Mouse (Mus musculus) naive thymus-derived CD4-positive, alpha-beta T cell, adult 2 months (primary cell): ENCODE measurements around the gene En1.

Experiments
- DNase-seq: peaks from one replicate; pipeline ENCODE4 v3.0.0-alpha.2; 2011; ENCODE audit warnings: low read depth

En1 gene

DNA sequence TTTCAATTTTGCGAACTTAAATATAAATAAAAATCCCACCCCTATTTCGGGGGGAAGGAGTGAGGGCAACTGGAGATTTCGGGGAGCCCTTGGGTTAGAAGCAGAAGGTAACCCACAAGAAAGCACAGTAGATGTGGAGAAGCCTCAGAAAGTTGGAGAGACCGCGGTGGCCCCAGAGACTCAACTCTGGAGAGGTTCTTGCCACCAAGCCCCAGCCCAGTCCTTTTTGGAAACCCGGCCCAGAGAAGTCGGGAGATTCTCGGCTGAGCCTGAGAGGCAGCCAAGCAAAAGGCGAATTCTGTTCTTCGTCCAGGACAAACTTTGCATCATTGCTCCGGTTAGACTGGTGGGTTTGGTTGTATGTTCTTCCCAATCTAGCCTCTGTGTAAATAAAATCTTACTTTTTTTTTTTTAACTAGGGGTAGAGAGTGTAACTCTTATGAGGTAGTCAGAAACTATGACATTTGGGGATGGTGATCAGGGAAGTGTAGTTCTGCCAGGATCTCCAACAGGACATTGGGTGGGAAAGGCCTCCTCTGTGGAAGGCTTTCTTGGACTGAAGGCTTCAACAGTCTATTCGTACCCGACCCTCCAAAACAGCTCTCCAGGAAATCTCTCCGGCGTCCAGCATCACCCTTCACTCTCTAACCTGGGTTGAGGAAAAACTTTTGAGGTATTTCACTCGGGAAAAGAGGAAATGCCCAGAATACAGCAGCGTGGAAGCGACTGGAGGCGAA is 1.5 kb upstream of the En1 start:
- DNase-seq: no peak

DNA sequence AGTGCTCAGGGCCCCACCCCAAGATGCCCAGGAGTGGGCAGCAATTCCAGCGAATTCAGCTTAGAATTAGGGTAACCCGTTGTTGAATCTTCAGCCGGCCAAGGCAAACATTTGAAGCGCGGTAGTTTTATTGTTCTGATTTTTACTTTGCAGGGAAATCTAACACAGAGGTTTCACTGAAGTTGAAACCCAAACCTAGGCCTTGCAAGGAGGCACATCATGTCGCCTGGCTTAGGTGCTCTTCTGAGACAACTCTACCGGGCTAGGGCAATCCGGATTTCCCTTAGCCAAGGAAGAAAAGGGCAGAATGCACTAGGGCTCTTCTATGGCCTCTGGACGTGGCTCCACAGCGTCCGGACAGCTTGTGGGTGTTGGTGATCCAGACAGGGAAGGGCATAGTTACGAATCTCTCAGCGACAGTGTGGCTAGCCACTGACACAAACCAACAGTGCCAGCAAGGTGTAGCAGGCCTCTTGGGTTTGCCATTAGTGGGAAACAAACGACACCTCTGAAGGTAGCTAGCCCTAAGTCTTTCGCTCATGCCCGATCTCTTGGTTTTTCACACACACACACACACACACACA is 873 bp upstream of the En1 start:
- no peak for DNase-seq

DNA sequence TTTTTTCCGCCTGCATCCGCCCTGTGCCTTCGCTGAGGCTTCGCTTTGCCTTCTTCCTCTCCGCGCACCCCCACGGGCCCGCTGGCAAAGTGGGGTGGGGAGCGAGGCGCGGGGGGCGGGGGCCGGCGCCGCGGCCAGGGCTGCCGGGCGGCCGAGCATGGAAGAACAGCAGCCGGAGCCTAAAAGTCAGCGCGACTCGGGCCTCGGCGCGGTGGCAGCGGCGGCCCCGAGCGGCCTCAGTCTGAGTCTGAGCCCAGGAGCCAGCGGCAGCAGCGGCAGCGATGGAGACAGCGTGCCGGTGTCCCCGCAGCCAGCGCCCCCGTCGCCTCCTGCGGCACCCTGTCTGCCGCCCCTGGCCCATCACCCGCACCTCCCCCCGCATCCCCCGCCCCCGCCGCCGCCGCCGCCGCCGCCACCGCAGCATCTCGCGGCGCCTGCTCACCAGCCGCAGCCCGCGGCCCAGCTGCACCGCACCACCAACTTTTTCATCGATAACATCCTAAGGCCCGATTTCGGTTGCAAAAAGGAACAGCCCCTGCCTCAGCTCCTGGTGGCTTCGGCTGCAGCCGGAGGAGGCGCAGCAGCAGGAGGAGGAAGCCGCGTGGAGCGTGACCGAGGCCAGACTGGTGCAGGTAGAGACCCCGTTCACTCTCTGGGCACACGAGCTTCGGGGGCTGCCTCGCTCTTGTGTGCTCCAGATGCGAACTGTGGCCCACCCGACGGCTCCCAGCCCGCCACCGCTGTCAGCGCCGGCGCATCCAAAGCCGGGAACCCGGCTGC is 848 bp downstream of the En1 start:
- DNase-seq: no peak

DNA sequence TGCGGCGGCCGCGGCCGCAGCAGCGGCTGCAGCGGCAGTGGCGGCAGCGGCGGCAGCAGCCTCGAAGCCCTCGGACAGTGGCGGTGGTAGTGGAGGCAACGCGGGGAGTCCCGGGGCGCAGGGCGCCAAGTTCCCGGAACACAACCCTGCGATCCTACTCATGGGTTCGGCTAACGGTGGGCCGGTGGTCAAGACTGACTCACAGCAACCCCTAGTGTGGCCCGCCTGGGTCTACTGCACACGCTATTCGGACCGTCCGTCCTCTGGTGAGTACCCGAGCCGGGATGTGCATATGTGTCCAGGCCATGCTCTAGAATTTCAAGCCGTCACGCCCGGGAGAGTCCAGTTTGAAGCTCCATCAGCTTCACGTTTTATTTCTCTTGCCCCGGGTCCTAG is 1.4 kb downstream of the En1 start:
- no peak for DNase-seq

DNA sequence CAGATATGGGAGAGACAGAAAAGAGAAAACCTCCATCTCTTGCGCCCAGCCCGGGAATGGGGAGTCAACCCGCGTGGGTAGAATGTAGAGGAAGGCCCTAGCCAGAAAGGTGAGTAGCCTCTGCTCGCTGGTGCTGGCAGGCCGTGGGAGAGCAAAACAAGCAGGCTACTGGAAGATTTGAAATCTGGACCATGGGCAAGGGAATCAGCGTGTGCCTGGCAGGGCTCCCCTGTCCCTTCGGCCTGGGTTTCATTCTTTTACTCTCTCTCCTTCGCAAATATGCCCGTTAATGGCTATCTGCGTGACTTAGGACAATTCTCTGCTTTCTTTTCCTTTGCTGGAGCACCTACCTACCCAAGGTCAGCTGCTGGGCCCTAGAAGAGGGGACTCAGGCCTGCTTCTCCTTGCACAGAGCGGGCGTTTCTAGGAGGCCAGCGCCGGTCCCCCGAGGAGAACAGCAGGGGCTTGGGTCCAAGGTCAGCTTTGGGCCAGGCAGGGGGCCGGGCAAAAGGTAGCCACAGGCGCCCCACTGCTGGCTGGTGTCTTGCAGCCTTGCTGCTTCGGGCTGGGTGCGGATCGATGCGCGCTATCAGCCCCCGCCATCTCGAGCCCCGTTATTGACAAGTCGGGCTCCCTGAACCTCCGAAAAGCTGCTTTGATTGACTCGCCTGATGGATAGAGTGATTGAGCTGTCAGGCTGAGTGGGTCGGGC is 2.4 kb downstream of the En1 start:
- no peak for DNase-seq

DNA sequence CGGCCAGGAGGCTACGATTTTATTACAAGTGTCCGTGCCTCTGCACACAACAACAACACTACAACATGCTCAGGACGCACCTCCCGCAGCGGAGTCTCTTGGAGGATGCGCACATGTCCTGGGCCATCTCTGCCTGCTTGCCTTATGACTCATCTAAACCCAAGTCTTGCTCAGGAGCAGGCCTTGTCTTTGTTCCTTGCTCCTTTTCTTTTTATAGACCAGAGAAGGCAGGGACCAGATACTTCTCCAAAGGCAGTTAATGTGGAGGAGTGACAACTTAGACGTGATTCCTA is 2.9 kb downstream of the En1 start:
- no peak for DNase-seq

DNA sequence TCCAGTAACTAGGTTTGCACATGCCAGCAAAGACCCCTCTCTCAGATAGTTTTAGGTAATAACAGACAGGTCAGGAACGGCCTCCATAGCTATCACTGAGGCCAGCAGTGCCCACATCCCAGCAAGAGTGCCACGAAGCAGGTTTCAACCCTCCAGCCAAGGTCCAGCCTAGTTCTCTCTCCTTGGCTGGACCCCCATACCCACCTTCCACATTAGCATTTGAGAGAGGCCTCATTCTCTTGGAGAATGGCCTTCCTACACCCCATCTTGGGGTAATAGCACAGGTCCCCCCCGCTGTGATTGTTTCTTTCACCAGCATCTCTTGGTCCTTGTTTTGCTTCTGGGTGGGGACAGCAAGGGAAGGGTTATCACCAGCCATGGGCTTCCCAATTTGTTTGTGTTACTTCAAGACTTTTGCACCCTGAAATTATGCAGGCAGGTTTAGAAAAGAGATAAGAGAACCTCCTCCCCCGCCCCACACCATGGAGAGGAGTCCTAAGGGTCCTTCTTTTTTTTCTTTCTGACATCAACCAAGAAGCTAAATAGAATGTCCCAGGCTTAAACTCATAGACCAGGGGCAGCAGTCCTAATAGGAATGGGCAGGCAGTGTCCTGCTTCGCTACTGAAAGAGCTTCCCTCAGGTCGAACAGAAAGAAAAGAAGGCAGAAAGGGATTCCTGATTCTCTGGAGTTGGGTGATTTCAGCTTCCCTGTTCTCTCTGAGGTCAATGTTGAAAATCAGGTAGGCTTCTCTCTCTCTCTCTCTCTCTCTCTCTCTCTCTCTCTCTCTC is 3.5 kb downstream of the En1 start:
- DNase-seq: no peak

DNA sequence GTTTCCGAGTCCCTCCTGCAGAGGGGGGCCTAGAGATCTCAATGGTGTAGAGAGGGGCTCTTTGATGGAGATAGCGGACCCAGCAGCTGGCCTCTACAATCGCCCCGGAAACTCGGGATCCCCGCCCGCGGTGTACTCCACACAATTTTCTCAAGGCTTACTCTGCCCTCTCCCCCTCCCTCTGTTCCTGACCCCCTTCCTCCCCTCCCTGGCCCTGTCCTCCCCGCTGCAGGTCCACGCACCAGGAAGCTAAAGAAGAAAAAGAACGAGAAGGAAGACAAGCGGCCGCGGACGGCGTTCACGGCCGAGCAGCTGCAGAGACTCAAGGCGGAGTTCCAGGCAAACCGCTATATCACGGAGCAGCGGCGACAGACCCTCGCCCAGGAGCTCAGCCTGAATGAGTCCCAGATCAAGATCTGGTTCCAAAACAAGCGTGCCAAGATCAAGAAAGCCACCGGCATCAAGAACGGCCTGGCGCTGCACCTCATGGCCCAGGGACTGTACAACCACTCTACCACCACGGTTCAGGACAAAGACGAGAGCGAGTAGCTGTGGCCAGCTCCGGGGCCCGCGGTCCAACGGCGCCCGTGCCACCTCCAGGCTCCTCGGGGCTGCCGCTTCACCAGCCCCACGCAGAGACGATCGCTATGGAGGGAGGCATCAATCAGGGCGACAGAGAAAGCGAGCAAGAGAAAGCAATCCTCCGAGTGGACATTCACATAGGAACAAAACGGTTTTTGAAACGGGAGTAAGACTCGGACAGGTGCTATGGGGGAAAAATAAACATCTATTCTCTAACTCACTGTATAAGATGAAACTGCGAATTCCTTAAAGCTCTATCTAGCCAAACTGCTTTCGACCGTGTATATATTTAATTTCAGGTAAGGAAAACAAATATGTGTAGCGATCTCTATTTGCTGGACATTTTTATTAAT is 4.7 kb downstream of the En1 start:
- no peak for DNase-seq

DNA sequence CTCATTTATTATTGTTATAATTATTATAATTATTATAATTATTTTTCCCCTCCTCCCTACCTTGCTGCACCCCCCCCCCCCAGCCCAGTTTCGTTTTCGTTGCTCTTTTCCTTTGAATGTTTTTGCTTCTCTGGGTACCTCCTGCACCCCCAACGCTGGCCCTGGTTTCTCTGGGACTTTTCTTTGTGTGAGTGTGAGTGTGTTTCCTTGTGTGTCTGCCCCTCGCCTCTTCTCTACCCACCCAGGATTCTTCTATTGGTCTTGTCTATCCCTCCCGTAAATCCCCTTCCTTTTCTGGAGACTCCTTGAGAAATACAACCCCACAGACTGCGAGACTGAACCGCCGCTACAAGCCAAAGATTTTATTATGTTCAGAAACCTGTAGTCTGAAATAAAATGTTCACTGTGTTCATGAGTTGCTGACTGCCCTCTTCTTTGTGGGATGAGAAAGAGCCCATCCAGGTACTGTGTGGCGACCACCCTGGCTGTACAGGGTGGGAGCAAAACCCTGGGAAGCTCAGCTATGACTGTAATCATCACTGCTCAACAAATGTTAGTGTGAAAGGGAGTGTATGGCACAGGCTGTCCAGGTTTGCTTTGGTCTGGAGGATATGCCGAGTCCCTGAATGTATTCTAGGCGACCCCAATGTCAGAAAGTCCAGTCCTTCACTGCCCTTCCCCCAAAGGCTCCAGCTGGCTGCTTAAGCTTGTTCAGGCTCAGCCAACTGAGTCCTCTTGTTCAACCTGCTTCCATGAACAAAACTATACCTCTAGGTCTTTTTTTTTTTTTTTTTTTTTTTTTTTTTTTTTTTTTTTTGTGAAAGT is 5.6 kb downstream of the En1 start:
- no peak for DNase-seq

DNA sequence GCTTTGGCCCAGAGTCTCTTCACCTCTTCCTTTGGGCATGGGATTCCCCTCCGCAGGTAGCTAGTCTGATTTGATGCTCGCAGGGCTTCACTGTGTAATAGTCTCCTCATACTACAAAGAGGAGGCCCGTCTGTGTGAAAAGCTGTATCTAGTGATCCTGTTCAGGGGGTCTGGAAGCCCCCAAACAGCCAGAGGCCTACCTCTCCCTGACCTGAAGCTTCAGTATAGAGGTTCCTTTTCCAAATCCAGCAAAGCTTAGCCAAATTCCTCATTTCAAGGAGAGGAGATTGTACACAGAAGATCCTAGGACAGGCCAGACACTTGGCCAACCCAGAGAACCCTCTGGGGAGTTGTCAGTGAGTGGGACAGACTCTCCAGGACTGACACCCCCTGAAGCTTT is 6.2 kb downstream of the En1 start:
- DNase-seq: no peak

DNA sequence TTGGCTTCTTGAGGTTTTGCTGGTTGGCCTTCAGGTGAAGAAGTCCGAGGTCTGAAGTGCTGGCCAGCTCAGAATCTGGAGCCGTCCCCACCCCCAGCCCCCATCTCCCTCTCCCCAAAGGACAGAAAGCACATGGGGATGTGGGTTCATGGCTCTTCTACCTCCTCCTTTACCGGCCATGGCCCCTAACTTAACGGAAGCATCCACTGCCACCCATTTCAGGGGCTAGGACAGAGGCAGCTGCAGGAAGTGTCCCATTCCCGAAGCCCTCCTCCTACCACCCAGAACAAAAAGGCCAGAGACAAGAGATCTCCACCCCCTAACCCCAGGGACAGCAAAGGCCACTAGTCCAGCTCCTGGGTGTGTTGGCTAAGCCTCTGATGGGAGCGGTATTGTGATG is 7.4 kb downstream of the En1 start:
- no peak for DNase-seq

DNA sequence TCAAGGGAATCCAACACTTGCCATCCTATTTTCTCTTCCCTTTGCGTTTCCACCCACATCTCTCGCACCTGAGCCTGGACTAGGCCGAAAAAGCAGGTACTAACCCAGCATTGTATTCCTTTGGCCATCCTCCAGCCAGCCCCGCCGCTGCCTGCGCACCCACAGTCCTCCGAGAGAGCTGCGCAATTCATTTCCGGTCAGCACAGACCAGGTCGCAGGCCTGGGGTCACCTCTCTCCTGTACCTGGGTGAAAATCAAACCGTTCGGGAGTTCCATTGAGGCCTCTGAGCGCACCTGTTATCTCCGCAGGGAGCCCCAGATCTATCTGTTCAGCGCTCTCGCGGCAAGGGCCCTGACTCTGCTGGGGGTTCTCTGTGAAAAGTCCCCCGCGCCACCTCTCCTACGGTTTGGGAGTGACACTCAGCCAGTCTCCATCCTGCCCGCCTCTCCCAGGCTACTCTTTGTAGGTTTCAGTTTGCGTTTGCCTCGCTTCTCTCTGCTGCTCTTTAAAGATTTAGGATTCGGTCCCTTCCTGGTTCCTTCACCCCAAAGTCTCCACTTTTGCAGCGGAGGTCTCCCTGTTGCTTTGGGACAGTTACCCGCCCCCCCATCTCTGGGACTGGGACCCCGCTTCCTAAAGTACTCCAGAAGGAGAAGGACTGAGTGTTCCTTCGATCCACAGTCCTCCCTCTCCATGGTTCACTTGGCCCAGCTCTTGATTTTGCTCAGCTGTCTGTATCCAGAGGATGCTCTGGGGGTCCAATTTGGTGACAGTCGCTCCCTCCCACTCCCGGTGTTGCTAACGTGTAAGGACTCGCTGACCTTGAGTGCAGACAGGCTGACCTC is 11.5 kb downstream of the En1 start:
- no peak for DNase-seq

DNA sequence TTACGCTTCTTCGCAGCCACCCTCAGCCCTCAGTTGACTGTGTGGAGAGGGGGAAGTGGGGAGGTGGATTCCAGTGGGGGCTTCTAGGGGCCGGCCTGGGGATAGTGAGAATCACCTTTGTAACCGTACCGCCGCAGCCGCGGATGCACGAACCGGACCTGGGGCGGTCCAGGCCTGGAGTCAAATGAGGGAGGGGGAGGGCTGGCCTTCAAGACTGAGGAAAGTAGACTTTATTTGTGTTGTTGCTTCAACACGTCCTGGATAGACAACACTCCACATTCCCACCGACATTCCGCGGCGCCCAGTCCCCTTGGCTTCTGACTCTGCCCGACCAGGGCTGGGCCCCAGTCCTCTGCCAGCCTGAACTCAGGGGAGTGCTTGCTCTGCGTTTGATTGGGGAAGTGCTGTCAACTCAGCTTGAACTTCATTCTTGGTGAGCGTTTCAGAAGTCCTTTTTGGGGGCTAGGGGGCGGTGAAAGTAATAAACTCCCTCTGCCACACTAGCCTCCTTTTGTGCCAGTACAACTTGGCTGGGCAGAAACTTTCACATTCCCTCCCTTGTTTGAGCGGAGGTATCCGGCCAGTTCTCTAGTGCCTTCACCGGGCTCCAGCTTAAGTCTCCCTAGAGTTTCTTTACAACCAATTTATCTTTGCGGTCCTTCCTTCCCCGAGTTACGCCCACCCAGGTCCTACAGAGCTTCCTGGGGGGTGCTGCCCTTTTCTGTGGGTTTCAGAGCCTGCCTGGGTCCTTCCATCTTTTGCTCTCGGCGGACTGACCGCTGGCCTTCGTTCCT is 12.3 kb downstream of the En1 start:
- DNase-seq: no peak

DNA sequence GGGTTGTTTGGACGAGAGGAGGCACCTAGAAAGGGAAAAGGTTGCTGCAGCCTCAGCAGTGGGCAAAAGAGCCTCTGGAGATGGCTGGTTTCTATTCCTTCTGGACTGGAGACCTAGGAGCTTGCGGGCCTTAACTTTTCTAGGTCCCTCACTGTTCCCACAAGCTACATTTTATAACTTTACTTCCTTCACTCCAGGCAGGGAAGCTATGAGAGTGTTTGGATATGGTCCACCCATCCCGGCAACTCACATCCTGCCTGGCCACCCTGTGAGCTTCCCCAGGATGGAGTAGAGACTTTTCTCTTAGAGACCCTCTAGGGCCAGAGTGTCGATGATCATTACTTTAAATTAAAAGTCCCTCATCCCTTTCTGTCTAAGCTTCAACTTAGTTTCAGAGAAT is 13.3 kb downstream of the En1 start:
- no peak for DNase-seq

DNA sequence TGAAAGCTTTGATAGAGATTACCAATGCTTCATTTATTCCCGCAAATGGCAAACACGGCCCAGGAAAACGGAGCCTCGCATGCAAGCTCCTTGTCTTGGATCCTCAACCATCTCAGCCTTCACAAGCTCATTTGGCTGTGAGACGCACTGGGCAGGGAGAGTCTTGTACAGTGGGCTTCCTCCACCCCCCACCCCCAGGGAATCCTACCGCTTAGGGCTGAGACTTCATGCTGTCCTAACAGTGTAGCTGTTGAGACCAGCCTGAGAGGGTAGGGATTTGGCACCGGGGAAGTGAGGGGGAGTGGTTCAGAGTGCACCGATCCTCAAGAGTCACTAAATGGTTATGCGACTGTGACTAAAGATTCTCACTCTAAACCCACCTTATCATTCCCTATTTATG is 13.7 kb downstream of the En1 start:
- no peak for DNase-seq

DNA sequence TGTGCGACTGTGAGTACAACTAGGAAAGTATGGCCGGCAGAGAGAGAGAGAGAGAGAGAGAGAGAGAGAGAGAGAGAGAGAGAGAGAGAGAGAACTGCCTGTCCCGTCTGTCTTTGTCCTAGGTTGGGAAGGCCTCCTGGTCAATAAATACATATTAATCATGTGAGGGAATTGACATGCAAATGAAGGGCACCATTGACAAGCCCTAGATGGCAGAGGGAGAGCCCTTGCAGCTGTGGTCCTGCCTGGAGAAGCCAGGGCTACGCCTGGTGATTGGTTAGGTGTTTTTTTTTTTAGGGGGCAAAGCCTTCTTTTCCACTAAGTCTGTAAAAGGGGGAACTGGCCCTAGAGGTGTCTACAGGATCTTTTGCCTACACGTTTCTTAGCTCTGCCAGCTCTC is 19.2 kb downstream of the En1 start:
- DNase-seq: no peak

DNA sequence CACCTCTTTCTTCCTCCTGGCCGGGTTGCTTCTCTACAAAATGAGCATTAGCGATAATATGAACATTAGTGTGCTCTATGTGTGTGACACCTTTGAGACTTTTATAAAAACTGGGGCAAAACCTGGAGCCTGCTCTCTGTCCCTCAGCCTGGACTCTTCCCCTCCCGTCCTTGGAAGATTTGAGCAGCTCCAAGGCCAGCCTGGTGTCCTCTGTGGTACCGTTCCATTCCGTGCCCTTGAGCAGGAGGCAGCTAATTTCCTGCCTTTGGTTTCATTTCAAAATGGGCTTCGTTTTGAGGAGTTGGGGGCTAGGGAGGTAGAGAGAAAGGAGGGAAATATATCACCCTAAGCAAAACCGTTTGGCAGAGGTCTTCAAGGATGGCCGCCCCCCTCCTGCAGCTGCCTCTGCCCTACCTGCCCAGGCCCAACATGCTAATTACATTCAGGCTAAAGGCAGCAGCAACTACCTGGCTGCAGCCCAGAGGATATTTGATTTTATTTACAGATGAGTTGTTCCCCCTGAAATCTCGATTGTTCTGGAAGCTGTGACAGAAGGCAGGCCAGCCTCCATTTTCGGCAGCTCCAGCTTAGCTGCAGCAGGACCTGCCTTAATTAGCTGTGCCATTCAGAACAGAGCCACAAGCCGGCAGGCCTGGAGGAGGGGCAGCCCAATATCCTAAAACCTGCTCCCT is 24.9 kb downstream of the En1 start:
- no peak for DNase-seq

DNA sequence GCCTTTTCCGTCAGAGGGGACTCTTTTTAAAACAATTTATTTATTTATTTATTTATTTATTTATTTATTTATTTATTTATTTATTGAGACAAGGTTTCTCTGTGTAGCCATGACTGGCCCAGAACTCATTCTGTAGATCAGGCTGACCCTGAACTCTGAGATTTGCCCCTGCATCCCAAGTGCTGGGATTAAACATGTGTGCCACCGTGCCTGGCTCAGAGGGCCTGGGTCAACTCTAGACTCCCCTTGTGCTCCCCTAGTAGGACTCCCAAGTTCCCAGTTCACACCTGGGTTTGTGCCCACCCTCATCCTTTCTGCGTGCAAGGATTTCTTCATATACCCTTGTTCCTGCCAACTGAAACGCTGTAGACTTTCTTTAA is 25.4 kb downstream of the En1 start:
- no peak for DNase-seq
